Mouse (Mus musculus): ENCODE measurements around the gene Ppih. TPM values are rescaled to one million over a fixed set of nuclear protein-coding genes. Genes with fewer than 3 reads are reported as not detected.

Ppih gene
- polyA plus RNA-seq, 1 experiment from 2014 or later = 126 TPM

DNA sequence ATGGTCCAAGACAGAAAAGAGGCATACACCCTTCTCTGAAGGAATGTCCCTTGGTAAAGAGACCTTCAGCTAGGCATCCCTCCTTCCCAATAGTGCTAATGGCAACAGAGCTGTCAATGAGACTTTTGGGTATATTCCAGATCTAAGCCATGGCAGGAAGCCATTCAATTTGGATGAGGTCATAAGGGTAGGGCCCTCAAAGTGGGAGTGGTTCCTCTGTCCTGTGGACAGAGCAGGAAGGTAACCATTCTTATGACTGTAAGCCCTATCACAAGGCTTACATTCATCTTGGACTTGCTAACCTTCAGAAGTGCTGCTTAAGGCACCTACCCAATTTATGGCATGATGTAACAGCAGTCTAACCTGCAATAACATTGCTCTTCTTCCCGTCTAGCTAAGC, 45.7 kb downstream of the Ppih start:
- no peak overlapping the region for H3K27ac ChIP-seq (ENCODE audit: low read depth)
- no peak overlapping the region for H3K4me2 ChIP-seq
- no peaks in the 10 kb centered on the region for H3K4me1 ChIP-seq (ENCODE audit: insufficient read depth)
- H3K4me3 ChIP-seq (ENCODE audit: low read depth, low read length) = no peak overlapping the region
- TF ChIP-seq CTCF (IDR thresholded peaks at IDR 0.05; ENCODE audit: low read depth) = no peak
- no peak overlapping the region for H3K9ac ChIP-seq
- DNase-seq (no peak), ATAC-seq (ENCODE audit: insufficient read depth) (no peak)
- peaks cover 89% of the 10 kb centered on the region for H3K36me3 ChIP-seq (ENCODE audit: insufficient read depth)
- H3K9me3 ChIP-seq (ENCODE audit: low read depth, low read length) = no peaks in the 10 kb centered on the region
- WGBS = 88% methylated on average over 1 of the region's 1 CpGs
- no peaks in the 10 kb centered on the region for H3K27me3 ChIP-seq (ENCODE audit: insufficient read depth, low read length)

DNA sequence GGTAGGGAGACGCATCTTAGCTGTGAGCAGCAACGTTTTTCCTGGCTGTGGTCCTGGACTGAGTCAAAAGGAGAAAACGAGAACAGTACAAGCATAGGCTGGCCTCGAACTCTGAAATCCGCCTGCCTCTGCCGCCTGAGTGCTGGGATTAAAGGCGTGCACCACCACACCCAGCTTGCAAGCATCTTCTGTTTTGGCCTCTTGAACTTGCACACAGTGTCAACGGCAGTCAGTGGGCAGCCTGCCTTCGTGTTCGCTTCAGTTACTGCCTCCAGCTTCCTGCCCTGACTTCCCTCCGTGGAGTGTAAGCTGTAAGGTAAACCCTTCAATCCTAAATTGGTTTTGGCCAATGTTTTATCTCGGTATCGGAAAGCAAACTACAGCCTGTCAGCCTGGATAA, 53.7 kb downstream of the Ppih start:
- H3K4me1 ChIP-seq (ENCODE audit: insufficient read depth) = no peaks in the 10 kb centered on the region
- H3K27ac ChIP-seq (ENCODE audit: low read depth) = no peak overlapping the region
- no peak for TF ChIP-seq CTCF (IDR thresholded peaks at IDR 0.05; ENCODE audit: low read depth)
- no peaks in the 10 kb centered on the region for H3K9me3 ChIP-seq (ENCODE audit: low read depth, low read length)
- 63% methylated on average over 13 of the region's 13 CpGs for WGBS
- DNase-seq (no peak), ATAC-seq (ENCODE audit: insufficient read depth) (no peak)
- peaks cover 20% of the 10 kb centered on the region for H3K36me3 ChIP-seq (ENCODE audit: insufficient read depth)
- H3K4me2 ChIP-seq = no peak overlapping the region
- H3K4me3 ChIP-seq (ENCODE audit: low read depth, low read length) = no peak overlapping the region
- H3K9ac ChIP-seq = no peak overlapping the region
- no peaks in the 10 kb centered on the region for H3K27me3 ChIP-seq (ENCODE audit: insufficient read depth, low read length)

DNA sequence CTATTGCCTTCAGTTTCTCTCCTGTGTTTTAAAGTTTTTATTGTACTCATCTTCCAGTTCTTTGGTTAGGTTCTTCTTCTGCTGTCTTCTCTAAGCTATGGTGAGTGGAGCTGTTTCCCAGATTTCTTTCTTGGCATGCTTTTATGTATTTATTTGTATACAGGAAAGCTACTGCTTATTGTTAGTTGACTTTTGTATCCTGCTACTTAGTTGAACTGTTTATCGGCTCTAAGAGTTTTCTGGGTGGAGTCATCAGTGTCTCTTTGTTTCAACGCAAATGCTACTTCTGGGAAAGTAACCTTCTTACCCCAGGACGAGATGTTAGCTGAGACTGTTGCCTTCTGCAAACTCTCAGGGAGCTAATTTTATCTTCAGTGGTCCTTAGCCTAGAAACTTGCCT, 56.9 kb downstream of the Ppih start:
- Histone ChIP-seq H3K27me3 (ENCODE audit: insufficient read depth, low read length) (no peaks in the 10 kb centered on the region), H3K4me3 (ENCODE audit: low read depth, low read length) (no peak overlapping the region), H3K9ac (no peak overlapping the region), H3K4me1 (ENCODE audit: insufficient read depth) (no peaks in the 10 kb centered on the region), H3K9me3 (ENCODE audit: low read depth, low read length) (no peaks in the 10 kb centered on the region), H3K27ac (ENCODE audit: low read depth) (no peak overlapping the region), H3K4me2 (no peak overlapping the region), H3K36me3 (ENCODE audit: insufficient read depth) (no peaks in the 10 kb centered on the region)
- TF ChIP-seq CTCF (IDR thresholded peaks at IDR 0.05; ENCODE audit: low read depth) = no peak
- 67% methylated on average over 3 of the region's 3 CpGs for WGBS
- ATAC-seq (ENCODE audit: insufficient read depth) (no peak), DNase-seq (no peak)

DNA sequence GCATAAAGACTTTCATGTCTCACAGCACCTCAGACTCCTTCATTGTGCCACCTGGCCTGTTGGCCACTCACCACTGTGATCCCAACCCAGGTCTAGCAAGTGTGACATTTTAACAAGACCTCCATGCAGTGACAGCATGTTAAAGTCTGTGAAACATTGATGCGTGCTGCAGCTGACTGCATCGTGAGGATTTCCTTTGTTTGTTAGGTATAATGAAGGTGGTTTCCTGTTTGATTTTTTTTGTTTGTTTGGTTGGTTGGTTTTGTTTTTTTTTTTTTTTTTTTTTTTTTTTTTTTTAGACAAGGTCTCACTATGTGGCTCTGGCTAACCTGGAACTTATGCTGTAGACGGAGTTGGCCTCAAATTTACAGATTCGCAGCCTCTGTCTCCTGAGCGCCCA, 57.9 kb downstream of the Ppih start:
- H3K9me3 ChIP-seq (ENCODE audit: low read depth, low read length) = no peaks in the 10 kb centered on the region
- no peaks in the 10 kb centered on the region for H3K36me3 ChIP-seq (ENCODE audit: insufficient read depth)
- no peak for TF ChIP-seq CTCF (IDR thresholded peaks at IDR 0.05; ENCODE audit: low read depth)
- no peak overlapping the region for H3K4me2 ChIP-seq
- DNase-seq = no peak
- H3K27ac ChIP-seq (ENCODE audit: low read depth) = no peak overlapping the region
- H3K4me3 ChIP-seq (ENCODE audit: low read depth, low read length) = no peak overlapping the region
- no peaks in the 10 kb centered on the region for H3K27me3 ChIP-seq (ENCODE audit: insufficient read depth, low read length)
- ATAC-seq (ENCODE audit: insufficient read depth) = no peak
- H3K4me1 ChIP-seq (ENCODE audit: insufficient read depth) = no peaks in the 10 kb centered on the region
- WGBS = 88% methylated on average over 5 of the region's 5 CpGs
- no peak overlapping the region for H3K9ac ChIP-seq

DNA sequence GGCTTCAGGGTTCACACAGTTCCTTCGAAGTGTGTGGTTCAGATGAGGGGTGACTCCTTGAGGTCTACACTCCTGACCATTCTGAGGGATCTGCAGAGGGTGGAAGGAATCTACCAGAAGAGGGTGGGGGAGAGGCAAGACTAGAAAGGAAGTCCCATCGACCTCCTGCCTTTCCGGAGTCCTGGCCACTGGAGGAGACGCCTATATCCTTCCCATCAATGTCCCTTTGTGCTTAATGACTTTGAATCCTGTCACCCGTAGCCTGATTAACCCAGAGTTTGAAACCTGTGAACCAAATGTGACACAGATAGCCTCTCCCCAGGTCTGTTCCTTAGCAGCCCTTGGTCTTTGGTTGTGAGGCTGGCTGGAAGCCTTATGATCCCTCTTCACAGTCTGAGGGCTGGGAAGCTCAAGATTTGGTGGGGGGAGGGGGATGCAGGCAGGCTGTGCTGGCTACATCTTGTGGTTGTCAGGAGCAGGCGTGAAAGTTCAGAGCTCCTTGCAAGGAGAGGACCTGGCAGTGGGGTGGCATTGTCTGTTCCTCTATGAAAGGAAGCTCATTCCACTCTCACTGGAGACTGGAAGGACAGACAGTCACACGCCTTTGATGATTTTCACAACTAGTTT, 59.1 kb downstream of the Ppih start:
- no peaks in the 10 kb centered on the region for H3K27me3 ChIP-seq (ENCODE audit: insufficient read depth, low read length)
- no peaks in the 10 kb centered on the region for H3K36me3 ChIP-seq (ENCODE audit: insufficient read depth)
- 37% methylated on average over 7 of the region's 7 CpGs for WGBS
- no peak for TF ChIP-seq CTCF (IDR thresholded peaks at IDR 0.05; ENCODE audit: low read depth)
- no peaks in the 10 kb centered on the region for H3K9me3 ChIP-seq (ENCODE audit: low read depth, low read length)
- H3K9ac ChIP-seq = no peak overlapping the region
- no peak overlapping the region for H3K4me2 ChIP-seq
- DNase-seq = no peak
- no peak overlapping the region; the same call in 1 of the 2 replicates for H3K27ac ChIP-seq (ENCODE audit: low read depth)
- H3K4me1 ChIP-seq (ENCODE audit: insufficient read depth) = no peaks in the 10 kb centered on the region
- no peak for ATAC-seq (ENCODE audit: insufficient read depth)
- H3K4me3 ChIP-seq (ENCODE audit: low read depth, low read length) = no peak overlapping the region

DNA sequence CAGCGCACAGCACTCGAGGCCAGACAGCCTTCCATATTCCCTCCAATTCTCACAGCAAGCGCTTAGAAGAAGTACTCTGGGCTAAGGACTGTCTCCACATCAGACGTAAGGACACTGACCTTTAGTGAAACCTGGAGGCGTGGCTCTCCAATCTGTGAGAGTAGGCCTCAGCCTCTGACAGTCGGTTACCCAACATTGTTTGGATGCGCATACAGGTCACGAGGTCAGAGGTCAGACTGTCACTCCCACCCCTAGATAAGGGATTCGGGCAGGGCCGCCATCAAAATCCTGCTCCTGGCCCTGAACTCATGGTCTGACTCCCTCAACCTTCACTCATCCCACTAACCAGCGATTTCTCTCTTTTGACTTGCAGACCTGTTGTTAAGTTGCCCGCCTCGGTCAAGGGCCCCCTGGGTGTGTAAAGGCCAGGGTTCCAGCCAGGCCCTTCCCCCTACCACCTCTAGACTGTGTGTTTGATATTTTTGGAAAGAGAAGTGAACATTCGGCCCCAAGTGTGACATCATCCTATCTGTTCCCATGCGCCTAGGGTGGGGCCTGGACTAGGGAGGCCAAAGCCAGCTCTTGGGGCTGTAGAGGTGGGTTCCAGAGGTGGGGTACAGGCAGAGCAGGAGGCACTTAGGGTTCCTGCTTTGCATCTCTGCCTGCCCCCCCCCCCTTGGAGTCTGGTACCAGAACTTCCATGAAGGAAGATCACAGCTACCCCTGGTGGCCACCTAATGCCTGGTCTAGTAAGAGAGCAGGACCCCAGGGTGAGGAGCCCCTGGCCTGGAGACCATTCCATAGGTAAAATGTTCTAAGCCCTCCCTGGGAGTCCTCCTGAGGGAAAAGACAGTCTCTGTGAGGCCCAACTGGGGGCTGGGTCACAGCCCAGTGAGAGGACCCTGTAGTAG, 60.7 kb downstream of the Ppih start:
- DNase-seq (no peak), ATAC-seq (ENCODE audit: insufficient read depth) (no peak)
- no peaks in the 10 kb centered on the region for H3K9me3 ChIP-seq (ENCODE audit: low read depth, low read length)
- no peak overlapping the region for H3K27ac ChIP-seq (ENCODE audit: low read depth)
- peak; percentile 36 for TF ChIP-seq CTCF (IDR thresholded peaks at IDR 0.05; ENCODE audit: low read depth)
- H3K36me3 ChIP-seq (ENCODE audit: insufficient read depth) = no peaks in the 10 kb centered on the region
- no peak overlapping the region for H3K4me3 ChIP-seq (ENCODE audit: low read depth, low read length)
- H3K27me3 ChIP-seq (ENCODE audit: insufficient read depth, low read length) = no peaks in the 10 kb centered on the region
- WGBS = 70% methylated on average over 15 of the region's 15 CpGs
- H3K9ac ChIP-seq = no peak overlapping the region
- H3K4me2 ChIP-seq = no peak overlapping the region
- H3K4me1 ChIP-seq (ENCODE audit: insufficient read depth) = no peaks in the 10 kb centered on the region

DNA sequence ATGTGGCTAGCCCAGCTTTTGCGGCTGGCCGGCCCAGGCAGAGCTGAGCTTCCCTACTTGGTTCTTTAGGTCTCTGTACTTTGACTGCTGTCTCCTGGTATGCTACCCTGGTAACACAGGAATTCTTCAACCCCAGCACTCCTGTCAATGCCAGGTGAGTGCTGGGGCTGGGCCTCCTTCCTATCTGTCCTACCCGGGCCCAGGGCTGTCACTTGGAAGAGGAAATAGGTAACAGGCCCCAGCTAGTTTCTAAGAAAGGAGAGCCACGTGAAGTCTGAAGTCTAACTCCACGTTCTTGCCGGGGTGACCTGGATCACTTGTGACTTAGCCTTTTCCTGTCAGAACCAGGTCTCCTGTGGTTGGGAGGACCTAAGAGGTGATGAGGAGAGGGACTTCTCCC, 63.3 kb downstream of the Ppih start:
- Histone ChIP-seq H3K27me3 (ENCODE audit: insufficient read depth, low read length) (no peaks in the 10 kb centered on the region), H3K27ac (ENCODE audit: low read depth) (no peak overlapping the region), H3K9me3 (ENCODE audit: low read depth, low read length) (no peaks in the 10 kb centered on the region), H3K4me1 (ENCODE audit: insufficient read depth) (no peaks in the 10 kb centered on the region), H3K36me3 (ENCODE audit: insufficient read depth) (no peaks in the 10 kb centered on the region), H3K4me3 (ENCODE audit: low read depth, low read length) (no peak overlapping the region), H3K4me2 (no peak overlapping the region), H3K9ac (no peak overlapping the region)
- ATAC-seq (ENCODE audit: insufficient read depth) = no peak
- 52% methylated on average over 6 of the region's 6 CpGs for WGBS
- TF ChIP-seq CTCF (IDR thresholded peaks at IDR 0.05; ENCODE audit: low read depth) = no peak
- DNase-seq = no peak

All from lung, embryonic 14.5 days (tissue).